Mouse (Mus musculus): ENCODE measurements around the gene Gm10135.

- TF ChIP-seq CTCF (IDR thresholded peaks at IDR 0.05; ENCODE audit: low read depth, low read length) (no peak), GATA1 (IDR thresholded peaks at IDR 0.05; ENCODE audit: borderline replicate concordance, low read length) (no peak), TAL1 (conservative IDR thresholded peaks at IDR 0.05; ENCODE audit: low read depth, low read length) (no peak), GATA2 (IDR thresholded peaks at IDR 0.05; ENCODE audit: borderline replicate concordance, low read depth, low read length) (no peak), POLR2AphosphoS5 (IDR thresholded peaks at IDR 0.05; ENCODE audit: insufficient replicate concordance, low read depth, low read length) (no peak)
Measured at GRCm38 (mm10) chr5:72940906-72941432, 33.5 kb downstream of the Gm10135 start.

All from G1E (cell line).